Mouse (Mus musculus): ENCODE results near the gene Cacna2d2. TPM values are rescaled to one million over a fixed set of nuclear protein-coding genes. Genes with fewer than 3 reads are reported as not detected.
A peak's percentile ranks its signal among the peaks of the same experiment; 100 is the strongest.

The Cacna2d2 gene
- total and polyA plus RNA-seq, 3 experiments, result 6.9 to 12.1 (median 7.1) TPM

DNA sequence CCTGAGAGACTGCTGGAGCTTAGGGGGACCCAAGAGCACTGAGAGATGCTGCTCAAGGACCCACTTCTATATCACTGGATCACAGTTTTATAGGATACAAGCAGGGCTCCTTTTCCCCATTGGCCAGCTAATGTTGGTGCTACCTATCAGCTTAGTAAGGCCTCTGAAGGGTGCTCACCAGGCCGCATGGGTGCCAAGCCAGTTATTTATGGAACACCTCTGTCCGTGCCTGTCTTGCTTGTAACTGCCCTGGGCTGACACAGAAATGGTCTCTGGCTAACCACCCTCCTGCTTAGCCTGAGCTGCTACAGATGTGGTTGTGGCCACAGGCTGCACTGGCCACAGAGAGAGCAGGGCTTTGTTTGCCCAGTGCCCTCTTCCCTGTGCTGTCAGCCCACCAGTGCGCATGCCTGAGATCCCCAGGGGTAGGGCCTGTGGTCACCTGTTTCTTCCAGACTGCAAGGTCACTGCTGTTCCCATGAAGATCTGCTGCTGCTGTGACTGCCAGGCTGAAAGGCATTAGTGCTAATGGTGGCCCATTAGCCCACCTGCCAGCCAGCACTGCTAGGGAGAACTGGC, 101.4 kb downstream of the Cacna2d2 start:
- no peak for DNase-seq

DNA sequence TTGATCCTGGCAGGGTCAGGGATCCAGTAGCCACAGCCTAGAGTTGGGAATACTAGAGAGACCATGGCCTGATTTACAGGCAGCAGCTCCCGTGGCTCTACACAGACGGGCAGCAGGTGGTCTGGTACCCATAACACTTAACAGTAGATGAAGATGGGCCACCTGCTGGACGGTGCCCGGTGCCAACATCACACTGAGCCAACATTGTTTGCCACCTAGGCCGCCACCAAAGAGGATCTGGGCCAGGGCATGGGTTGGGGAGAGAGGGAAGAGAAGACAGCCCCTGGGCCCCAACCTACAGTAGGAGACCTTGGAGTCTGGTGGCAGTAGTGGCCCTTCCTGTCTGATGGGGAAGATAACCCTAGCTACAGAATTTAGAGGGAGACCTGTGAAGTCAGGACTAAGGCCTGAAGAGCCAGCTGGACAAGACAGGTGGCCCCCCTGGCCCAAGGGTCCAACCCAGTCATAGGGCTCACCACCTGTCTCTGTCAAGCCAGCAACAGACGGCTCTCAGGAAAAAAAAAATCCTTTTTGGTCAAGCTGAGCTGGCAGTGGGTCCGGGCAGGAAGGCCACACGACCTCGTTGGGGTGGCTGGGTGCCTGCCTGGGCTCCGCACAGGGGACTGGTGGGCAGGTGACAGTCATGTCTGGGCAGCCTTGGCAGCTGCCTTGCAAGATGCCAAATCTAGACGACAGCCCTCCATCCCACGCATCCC, 102.9 kb downstream of the Cacna2d2 start:
- DNase-seq, result no peak

DNA sequence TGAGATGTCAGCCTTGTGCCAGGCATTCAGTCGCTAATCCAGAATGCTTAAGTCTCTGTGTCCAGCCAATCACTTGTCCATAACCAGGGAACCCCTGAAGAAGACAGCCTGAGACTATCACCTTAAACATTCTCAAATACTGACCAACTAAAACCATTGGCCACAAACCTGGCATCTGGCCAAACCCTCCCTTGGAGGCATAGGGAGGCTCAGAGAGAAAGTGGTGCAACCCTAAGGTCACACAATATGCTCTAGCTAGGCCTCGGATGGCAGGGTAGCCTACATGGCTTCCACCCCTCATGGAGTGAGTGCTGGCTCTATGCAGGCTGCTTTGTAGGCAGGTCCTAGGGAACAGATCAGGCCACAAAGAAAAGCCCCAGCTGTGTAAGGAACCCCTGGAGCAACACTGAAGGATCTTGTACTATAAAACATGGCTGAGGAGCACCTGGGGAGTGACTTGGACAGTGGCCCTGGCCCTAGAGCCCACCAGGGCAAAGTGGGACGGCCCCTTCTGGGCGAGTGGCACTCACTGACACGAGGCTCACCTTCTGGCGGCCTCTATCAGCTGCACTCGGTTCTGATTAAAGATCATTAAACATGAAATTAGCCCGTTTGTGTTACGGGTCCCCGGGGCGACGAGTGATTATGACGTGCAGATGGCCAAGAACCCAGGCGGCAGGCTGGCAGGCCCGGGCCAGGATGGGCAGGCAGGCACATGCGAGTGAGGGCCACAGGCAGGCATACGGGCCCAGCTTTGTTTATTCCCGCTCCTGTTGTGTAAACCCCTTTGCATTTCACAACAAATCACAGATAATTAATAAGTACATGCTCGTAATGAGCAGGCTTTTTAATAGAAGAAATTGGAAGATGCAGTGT, 105.5 kb downstream of the Cacna2d2 start:
- no peak for DNase-seq

- DNase-seq, result no peak
These were observed 108.9 kb downstream of the Cacna2d2 start for GRCm38 (mm10) chr9:107508266-107508665.

DNA sequence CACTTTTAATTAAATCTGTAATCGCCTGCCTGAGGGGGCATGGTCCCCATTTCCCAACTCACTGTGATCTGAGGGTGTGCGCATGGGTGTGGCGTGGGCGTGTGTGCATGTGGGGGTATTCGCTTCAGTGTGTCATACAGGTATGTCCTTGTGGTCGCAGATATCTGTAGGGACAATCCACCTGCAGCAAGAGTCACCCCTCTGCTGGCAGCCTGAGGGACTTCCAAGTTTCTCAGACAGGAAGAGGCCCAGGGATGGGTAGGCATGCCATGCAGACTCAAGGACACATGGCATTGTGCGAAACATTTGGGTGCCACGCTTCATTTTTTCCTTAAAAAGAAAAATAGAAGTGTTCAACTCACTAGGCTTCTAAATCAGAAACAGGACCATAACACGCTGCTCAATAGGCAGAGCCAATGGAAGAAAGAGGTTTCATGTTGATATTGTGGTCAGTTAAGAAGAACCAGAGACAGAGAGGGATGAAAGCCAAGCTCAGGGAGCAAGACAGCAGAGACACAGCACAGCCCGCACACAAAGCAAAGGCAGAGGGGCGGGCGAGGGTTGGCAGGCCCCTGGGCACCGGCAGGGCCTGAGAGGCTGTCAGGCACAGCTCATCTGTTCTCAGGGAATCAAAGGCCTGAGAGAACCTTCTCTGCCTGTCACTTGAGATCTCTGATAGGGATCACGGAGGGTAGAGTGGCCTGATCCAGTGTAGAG, 111.1 kb downstream of the Cacna2d2 start:
- no peak for DNase-seq

DNA sequence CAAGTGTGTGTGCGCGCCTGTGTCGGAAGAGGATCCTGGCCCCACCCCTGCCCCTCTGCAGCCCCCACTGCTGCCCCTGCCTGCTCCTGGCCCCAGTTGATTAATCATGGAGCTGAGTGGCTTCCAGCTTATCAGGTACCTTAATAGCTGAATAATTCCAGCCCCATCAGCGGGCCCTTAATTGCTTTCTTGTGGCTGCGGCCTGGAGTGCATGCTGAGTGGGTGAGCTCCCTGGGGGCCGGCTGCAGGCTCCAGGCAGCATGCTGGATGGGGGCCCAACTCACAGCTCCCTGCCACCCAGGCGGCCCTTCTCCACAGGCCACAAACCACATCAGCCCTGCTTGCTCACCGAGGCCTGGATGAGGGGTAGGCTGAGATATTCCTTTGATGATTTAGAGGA, 112.0 kb downstream of the Cacna2d2 start:
- DNase-seq, result no peak

DNA sequence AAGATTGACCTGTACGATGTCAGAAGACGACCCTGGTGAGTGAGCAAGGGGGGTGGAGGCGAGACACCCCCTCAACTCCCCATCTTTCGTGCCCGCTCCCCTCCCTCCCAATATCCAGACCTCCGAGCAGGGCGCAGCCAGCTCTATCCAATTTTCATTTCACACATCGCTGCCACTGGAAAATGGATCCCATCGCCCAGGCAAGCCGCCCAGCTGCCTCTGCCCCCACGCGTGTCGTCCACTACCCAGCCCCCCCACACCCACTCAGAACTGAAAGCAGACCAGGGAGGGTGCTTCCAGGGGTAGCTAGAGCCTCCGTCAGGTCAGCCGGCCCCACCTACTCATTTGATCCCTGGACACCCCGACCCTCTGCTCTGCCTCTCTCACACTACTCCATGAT, 112.9 kb downstream of the Cacna2d2 start:
- DNase-seq, result no peak

- peak; percentile 80 for DNase-seq
These were observed 115.0 kb downstream of the Cacna2d2 start for GRCm38 (mm10) chr9:107514303-107514955.

GRCm38 (mm10) chr9:107520331-107520730, 120.9 kb downstream of the Cacna2d2 start:
- DNase-seq, result no peak

- no peak for DNase-seq
These were observed 121.8 kb downstream of the Cacna2d2 start for GRCm38 (mm10) chr9:107521190-107521589.

DNA sequence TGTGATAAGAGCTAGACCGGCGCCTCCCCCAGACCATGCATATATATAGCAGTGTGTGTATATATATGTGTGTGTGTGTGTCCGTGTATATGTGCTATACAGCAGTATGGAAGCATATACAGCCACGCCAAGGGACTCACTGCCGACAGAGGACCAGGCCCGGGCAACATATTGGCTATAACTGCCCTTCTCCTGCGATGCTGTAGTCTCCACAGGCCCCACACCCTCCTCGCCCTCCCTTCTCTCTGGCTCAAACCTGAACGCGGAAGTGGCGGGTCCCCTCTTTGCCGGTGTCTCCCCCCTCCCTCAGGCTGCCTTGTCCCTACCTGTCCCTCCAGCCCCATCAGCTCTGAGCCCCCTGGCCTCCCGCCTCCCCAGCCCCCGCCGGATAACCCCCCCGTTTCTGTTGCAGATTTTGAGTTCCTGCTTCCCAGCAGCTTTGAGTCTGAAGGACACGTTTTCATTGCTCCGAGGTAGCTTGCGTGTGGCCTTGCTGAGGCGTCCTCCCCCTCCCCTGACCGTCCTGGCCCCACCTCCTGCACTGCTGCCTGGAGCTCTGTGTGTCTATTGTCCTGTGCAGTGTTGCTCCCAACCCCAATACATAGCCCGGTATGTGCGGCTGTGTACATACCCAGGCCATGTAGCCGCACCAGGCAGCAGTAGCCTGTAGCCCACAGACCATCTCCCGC, 122.4 kb downstream of the Cacna2d2 start:
- DNase-seq, result peak; percentile 63

DNA sequence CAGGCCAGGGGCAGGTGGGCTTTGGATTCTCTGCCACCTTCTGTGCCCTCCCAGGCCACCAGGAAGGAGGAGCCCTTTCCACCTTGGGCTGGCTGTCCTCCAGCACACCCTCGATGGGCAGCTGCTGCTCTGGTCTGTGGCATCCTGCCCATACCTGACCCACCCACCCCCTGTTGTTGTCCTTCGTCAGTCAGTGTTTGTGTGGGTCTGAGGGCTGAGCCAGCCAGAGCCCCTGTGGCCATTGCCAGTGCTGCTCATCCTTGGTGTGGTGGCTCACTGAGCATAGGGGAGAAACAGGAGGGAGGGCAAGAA, 122.9 kb downstream of the Cacna2d2 start:
- no peak for DNase-seq

- DNase-seq, result peak; percentile 84
These were observed 127.0 kb downstream of the Cacna2d2 start for GRCm38 (mm10) chr9:107526198-107527026.

DNA sequence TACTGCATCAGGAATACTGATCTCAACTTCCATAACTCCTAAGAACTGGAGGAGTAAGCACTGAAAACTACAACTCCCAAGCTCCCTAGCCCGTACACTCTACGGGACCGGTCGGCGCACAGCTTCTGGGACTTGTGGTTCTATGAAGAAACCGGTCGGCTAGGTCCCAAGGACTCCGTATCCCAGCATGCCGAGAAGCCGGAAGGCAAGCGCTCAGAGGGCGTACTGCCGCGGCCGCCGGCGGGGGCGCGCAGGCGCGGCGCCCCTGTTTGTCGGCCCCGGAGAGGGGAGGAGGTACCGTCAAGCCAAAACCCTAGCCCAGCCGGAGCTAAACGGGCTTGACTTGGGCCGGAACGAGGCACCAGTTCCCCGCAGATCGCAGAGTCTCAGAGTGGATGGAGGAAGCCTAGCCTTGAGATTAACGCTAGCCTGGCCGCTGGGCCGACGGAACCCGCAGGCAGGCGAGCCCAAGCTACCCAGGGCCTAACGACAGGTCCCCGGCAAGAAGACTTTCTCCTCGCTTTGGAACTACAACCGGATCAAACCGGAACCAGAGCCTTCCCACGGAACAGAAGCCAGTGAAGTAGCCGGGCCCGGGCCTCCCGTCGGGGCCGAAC, 134.5 kb downstream of the Cacna2d2 start, which contains the start of gene Tmem115:
Tmem115 (plus strand) TSS at position 155 of the 617 bp plus-strand sequence.
- DNase-seq, result peak; percentile 97

- DNase-seq, result no peak
These were observed 135.2 kb downstream of the Cacna2d2 start for GRCm38 (mm10) chr9:107534408-107535202.

GRCm38 (mm10) chr9:107538231-107538630, 138.8 kb downstream of the Cacna2d2 start:
- no peak for DNase-seq

DNA sequence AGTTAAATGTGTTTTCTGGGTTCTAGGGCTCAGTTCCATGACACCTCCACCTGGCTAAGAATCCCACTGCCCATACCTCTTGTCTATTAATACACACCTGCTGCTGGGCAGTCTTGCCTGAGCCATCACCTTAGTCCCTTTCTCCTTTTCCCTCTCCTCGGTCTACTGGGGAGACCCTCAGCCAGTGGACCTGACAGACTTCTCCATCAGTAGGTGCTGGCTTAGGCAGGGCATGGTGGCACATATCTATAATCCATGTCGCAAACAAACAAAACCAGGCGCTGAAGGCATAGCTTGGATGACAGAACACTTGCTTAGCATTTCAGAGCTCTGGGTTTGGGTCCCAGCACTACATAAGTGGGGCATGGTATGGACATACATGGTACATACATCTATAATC, 139.3 kb downstream of the Cacna2d2 start:
- no peak for DNase-seq

DNA sequence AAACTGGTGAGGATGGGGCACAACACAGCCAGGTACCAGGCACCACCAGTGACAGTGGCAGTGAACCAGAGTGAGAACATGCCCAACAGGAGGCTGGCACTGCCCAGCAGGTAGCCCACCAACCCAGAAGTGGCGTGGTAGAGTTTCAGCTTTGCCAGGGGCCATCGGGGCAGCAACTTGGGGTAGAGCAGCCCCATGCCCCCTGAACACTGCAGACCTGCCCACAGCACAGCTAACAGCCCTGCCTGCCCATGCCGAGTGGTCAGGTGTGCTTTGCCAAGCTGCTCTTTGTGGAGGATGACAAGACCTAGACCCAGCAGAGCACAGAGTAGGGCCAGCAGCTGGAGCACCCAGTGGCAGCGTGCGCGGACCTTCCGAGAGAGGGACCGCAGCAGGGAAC, 140.5 kb downstream of the Cacna2d2 start:
- no peak for DNase-seq

- no peak for DNase-seq
These were observed 141.0 kb downstream of the Cacna2d2 start for GRCm38 (mm10) chr9:107540420-107540819.
